Mouse (Mus musculus): ENCODE data around the gene Lmo3.

DNA sequence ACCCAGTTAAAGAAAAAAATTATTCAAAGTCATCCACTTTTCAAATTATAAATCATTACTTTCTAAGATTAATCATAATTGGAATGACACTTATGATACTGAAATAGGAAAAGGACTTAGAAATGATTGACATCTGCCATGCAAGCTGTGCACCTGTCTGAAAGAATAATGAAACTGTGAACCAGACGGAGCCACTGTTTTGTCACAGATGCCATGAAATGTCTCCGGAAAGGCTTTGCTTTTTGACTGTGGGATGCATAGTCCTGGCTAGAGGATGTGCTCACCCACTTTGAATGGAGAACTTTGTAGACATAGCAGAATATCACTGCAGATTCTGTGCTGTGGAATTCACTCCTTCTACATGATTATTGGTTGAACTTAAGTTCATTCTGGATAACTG, 18.4 kb downstream of the Lmo3 start:
- TF ChIP-seq CTCF (IDR thresholded peaks at IDR 0.05; ENCODE audit: borderline replicate concordance, insufficient read depth, low read length) (no peak), POLR2A (IDR thresholded peaks at IDR 0.05; ENCODE audit: low read depth, low read length) (no peak)
